Mouse (Mus musculus) skeletal muscle tissue, postnatal 0 days (tissue): ENCODE results near the gene Rasal1. TPM values are rescaled to one million over a fixed set of nuclear protein-coding genes. Genes with fewer than 3 reads are reported as not detected.

Source experiments
- polyA plus RNA-seq: library from polyadenylated mRNA; unstranded; fragments of >200 nt; fragmentation: Nextera tagmentation; extraction: Ambion mirVana; gene quantifications from 2 replicates; pipeline ENCODE4 v1.2.1, GENCODE M21; 2015

Gene Rasal1
- 0.22 TPM in 2 replicates for polyA plus RNA-seq

GRCm38 (mm10) chr5:120648569-120649373 is at the start of gene Rasal1:
Rasal1 (plus strand) TSS chr5:120648812.

GRCm38 (mm10) chr5:120612442-120612821 is 36.2 kb upstream of the Rasal1 start, which contains the start of the genes Rita1 and Ddx54:
Rita1 (minus strand) TSS chr5:120612589.
Ddx54 (plus strand) TSS chr5:120612739.

GRCm38 (mm10) chr5:120634131-120634530 is 14.5 kb upstream of the Rasal1 start, which contains the start of gene Cfap73:
Cfap73 (minus strand) TSS chr5:120634235.

GRCm38 (mm10) chr5:120711827-120712226 is 63.2 kb downstream of the Rasal1 start, which contains the start of gene Dtx1:
Dtx1 (minus strand) TSS chr5:120711927.

Other genes starting within 250 kb of the Rasal1 start
- not detected in 2 replicates for gene Lhx5, start 217.1 kb upstream of the Rasal1 start, polyA plus RNA-seq
- 0.15 and 0.38 TPM in 2 replicates for gene Sdsl, start 176.0 kb upstream of the Rasal1 start, polyA plus RNA-seq
- gene Sds, start 172.3 kb upstream of the Rasal1 start, polyA plus RNA-seq: not detected in 2 replicates
- gene Plbd2, start 145.2 kb upstream of the Rasal1 start, polyA plus RNA-seq: 45.5 and 49.0 TPM in 2 replicates
- 11.8 and 14.4 TPM in 2 replicates for gene Slc8b1, start 137.6 kb upstream of the Rasal1 start, polyA plus RNA-seq
- 22.4 and 22.6 TPM in 2 replicates for gene Tpcn1, start 60.1 kb upstream of the Rasal1 start, polyA plus RNA-seq
- gene Iqcd, start 59.8 kb upstream of the Rasal1 start, polyA plus RNA-seq: 0.11 and 0.17 TPM in 2 replicates
- 5.2 and 7.4 TPM in 2 replicates for gene Rita1, start 36.2 kb upstream of the Rasal1 start, polyA plus RNA-seq
- gene Ddx54, start 36.1 kb upstream of the Rasal1 start, polyA plus RNA-seq: 15.5 and 16.5 TPM in 2 replicates
- gene Cfap73, start 14.6 kb upstream of the Rasal1 start, polyA plus RNA-seq: not detected in 2 replicates
- 0.62 and 0.68 TPM in 2 replicates for gene Dtx1, start 63.1 kb downstream of the Rasal1 start, polyA plus RNA-seq
- gene Oas2, start 101.0 kb downstream of the Rasal1 start, polyA plus RNA-seq: 0.94 and 1.2 TPM in 2 replicates
- gene Oas3, start 128.8 kb downstream of the Rasal1 start, polyA plus RNA-seq: 0.14 and 0.37 TPM in 2 replicates
- 0.08 and 0.23 TPM in 2 replicates for gene Oas1e, start 146.7 kb downstream of the Rasal1 start, polyA plus RNA-seq
- gene Oas1c, start 163.7 kb downstream of the Rasal1 start, polyA plus RNA-seq: 0.28 and 0.45 TPM in 2 replicates
- gene Oas1f, start 198.6 kb downstream of the Rasal1 start, polyA plus RNA-seq: 0.74 TPM in 1 of 2 replicates, not detected in the other
- gene Oas1h, start 212.6 kb downstream of the Rasal1 start, polyA plus RNA-seq: not detected in 2 replicates
- gene Oas1g, start 238.8 kb downstream of the Rasal1 start, polyA plus RNA-seq: 0.64 and 0.87 TPM in 2 replicates